Mouse (Mus musculus): ENCODE measurements around the gene Gm10490. TPM values are rescaled to one million over a fixed set of nuclear protein-coding genes. Genes with fewer than 3 reads are reported as not detected.
A peak's percentile ranks its signal among the peaks of the same experiment; 100 is the strongest.

The Gm10490 gene
- polyA plus RNA-seq, 1 experiment: not detected

GRCm38 (mm10) chrX:7928270-7928790 lies 19.0 kb downstream of the Gm10490 start, which contains the start of gene Eras:
TSS of gene Eras (minus strand) at chrX:7928607.
- WGBS: 32% methylated on average over 16 of the region's 19 CpGs

GRCm38 (mm10) chrX:7936874-7937273 lies 27.5 kb downstream of the Gm10490 start:
- DNase-seq: no peak
- WGBS: 39% methylated on average over 10 of the region's 11 CpGs
- TF ChIP-seq POLR2A (IDR thresholded peaks at IDR 0.05; ENCODE audit: borderline replicate concordance, insufficient read depth, low read length): no peak
- 0 out of 2 replicates have a peak, but pooled peaks have one; percentile 17 for TF ChIP-seq CTCF (IDR thresholded peaks at IDR 0.05; ENCODE audit: borderline replicate concordance, insufficient read depth, low read depth, low read length)
- H3K27me3 ChIP-seq (ENCODE audit: control insufficient read depth, insufficient read depth, low read length): no peaks in the 10 kb centered on the region
- H3K4me3 ChIP-seq (replicated peaks; ENCODE audit: insufficient read depth, low read depth, low read length): no peak overlapping the region
- no peak overlapping the region for H3K27ac ChIP-seq (ENCODE audit: insufficient read depth, low read length)
- no peaks in the 10 kb centered on the region for H3K4me1 ChIP-seq (ENCODE audit: control insufficient read depth, insufficient read depth, low read length)

More at GRCm38 (mm10) chrX:7928270-7928790, 19.0 kb downstream of the Gm10490 start, which contains the start of gene Eras:
- TF ChIP-seq CTCF (IDR thresholded peaks at IDR 0.05; ENCODE audit: borderline replicate concordance, insufficient read depth, low read depth, low read length) (no peak), POLR2A (IDR thresholded peaks at IDR 0.05; ENCODE audit: borderline replicate concordance, insufficient read depth, low read length) (no peak)
- no peaks in the 10 kb centered on the region for H3K27me3 ChIP-seq (ENCODE audit: control insufficient read depth, insufficient read depth, low read length)
- H3K4me3 ChIP-seq (replicated peaks; ENCODE audit: insufficient read depth, low read depth, low read length): no peak within 1 kb of the TSS
- no peaks in the 10 kb centered on the region for H3K4me1 ChIP-seq (ENCODE audit: control insufficient read depth, insufficient read depth, low read length)
- DNase-seq: no peak
- H3K27ac ChIP-seq (ENCODE audit: insufficient read depth, low read length): no peak within 1 kb of the TSS

DNA sequence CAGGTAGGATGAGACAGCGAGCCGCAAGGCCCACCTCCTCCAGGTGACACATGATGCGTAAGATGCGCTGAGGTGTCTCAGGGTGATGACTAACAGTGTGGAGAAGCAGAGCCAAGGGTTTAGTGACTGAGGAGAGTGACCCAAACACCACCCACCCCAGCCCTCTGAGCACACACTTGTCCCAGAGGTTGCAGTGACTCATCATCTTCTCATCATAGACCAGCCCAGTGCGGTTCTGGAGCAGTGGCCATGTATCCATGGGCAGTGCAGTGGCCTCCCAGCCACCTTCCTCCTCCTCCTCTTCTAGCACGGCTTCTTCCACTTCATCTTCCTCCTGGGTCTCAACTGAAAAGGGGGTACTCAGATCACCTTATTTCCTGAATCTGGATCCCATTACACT lies 28.3 kb downstream of the Gm10490 start:
- Histone ChIP-seq H3K4me3 (replicated peaks; ENCODE audit: insufficient read depth, low read depth, low read length) (no peak overlapping the region), H3K4me1 (ENCODE audit: control insufficient read depth, insufficient read depth, low read length) (no peaks in the 10 kb centered on the region), H3K27me3 (ENCODE audit: control insufficient read depth, insufficient read depth, low read length) (no peaks in the 10 kb centered on the region), H3K27ac (ENCODE audit: insufficient read depth, low read length) (no peak overlapping the region)
- no peak for DNase-seq
- TF ChIP-seq POLR2A (IDR thresholded peaks at IDR 0.05; ENCODE audit: borderline replicate concordance, insufficient read depth, low read length) (no peak), CTCF (IDR thresholded peaks at IDR 0.05; ENCODE audit: borderline replicate concordance, insufficient read depth, low read depth, low read length) (no peak)
- 95% methylated on average over 6 of the region's 6 CpGs for WGBS

DNA sequence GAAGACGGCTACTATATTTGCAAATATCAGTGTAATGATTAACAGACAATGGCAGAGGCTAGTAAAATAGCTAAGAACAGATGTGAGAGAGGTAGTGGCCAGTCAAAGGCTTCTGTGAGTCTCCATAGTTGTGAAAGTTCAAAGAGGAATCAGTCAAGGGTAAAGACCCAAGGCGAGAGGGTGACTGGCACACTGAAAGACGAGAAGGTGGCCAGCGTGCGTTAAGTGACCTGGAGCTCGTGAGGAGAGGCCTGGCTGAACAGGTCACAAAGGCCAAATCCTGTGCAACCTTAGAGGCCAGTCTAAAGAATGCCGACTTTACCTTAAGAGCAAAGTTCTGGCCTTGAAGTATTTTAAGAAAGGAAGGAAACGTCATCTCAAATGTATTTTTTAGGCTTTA lies 36.3 kb downstream of the Gm10490 start:
- WGBS: 71% methylated on average over 8 of the region's 8 CpGs
- H3K27ac ChIP-seq (ENCODE audit: insufficient read depth, low read length): no peak overlapping the region
- DNase-seq: no peak
- TF ChIP-seq POLR2A (IDR thresholded peaks at IDR 0.05; ENCODE audit: borderline replicate concordance, insufficient read depth, low read length) (no peak), CTCF (IDR thresholded peaks at IDR 0.05; ENCODE audit: borderline replicate concordance, insufficient read depth, low read depth, low read length) (no peak)
- no peaks in the 10 kb centered on the region for H3K27me3 ChIP-seq (ENCODE audit: control insufficient read depth, insufficient read depth, low read length)
- H3K4me1 ChIP-seq (ENCODE audit: control insufficient read depth, insufficient read depth, low read length): no peaks in the 10 kb centered on the region
- no peak overlapping the region for H3K4me3 ChIP-seq (replicated peaks; ENCODE audit: insufficient read depth, low read depth, low read length)

- no peaks in the 10 kb centered on the region for H3K27me3 ChIP-seq (ENCODE audit: control insufficient read depth, insufficient read depth, low read length)
- H3K27ac ChIP-seq (ENCODE audit: insufficient read depth, low read length): peak within 1 kb of the TSS; percentile 65; the same call in 1 of the 2 replicates
- DNase-seq: peak; percentile 12 to 26
- H3K4me3 ChIP-seq (replicated peaks; ENCODE audit: insufficient read depth, low read depth, low read length): peak within 1 kb of the TSS; percentile 94
- no peaks in the 10 kb centered on the region for H3K4me1 ChIP-seq (ENCODE audit: control insufficient read depth, insufficient read depth, low read length)
- TF ChIP-seq POLR2A (IDR thresholded peaks at IDR 0.05; ENCODE audit: borderline replicate concordance, insufficient read depth, low read length) (0 out of 2 replicates have a peak, but pooled peaks have one; percentile 23), CTCF (IDR thresholded peaks at IDR 0.05; ENCODE audit: borderline replicate concordance, insufficient read depth, low read depth, low read length) (no peak)
- WGBS: 8% methylated on average over 36 of the region's 37 CpGs
Measured at GRCm38 (mm10) chrX:7947108-7947899, 38.0 kb downstream of the Gm10490 start, which contains the start of gene Hdac6. TSS of gene Hdac6 (minus strand) at chrX:7947889.

DNA sequence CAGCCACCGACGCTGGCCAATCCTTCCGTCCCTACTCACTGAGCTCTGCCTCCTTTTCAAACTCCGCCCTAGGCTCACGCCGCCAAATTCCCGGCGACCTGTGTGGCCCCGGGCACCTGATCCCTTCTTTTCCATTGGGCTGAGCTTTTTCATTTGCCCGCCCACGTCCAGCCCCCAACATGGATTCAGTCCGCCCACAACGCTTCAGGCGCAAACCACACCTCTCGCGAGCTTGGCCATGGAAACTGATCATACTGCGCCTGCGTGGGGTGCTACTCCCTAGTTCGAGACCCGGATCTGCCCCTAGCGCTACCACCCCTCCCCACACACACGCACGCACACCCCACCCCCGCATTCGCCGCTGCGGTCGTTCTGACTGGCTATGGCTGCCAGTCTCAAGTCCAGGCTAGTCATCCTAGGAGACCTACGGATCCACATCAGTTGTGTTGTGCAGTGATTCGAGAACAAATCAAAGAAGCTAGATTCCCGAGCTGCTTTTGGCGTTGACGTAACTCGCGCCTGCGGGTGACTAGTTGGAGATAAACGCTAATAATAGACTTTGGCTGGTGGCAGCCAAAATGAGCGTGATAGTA lies 38.7 kb downstream of the Gm10490 start:
- 7% methylated on average over 38 of the region's 38 CpGs for WGBS
- peak overlapping the region; percentile 94 for H3K4me3 ChIP-seq (replicated peaks; ENCODE audit: insufficient read depth, low read depth, low read length)
- peak; percentile 32; the same call in 1 of the 2 replicates for TF ChIP-seq POLR2A (IDR thresholded peaks at IDR 0.05; ENCODE audit: borderline replicate concordance, insufficient read depth, low read length)
- TF ChIP-seq CTCF (IDR thresholded peaks at IDR 0.05; ENCODE audit: borderline replicate concordance, insufficient read depth, low read depth, low read length): no peak
- no peaks in the 10 kb centered on the region for H3K27me3 ChIP-seq (ENCODE audit: control insufficient read depth, insufficient read depth, low read length)
- H3K4me1 ChIP-seq (ENCODE audit: control insufficient read depth, insufficient read depth, low read length): no peaks in the 10 kb centered on the region
- DNase-seq: peak; percentile 91 to 95
- H3K27ac ChIP-seq (ENCODE audit: insufficient read depth, low read length): peak overlapping the region; percentile 65; the same call in 1 of the 2 replicates

- no peaks in the 10 kb centered on the region for H3K4me1 ChIP-seq (ENCODE audit: control insufficient read depth, insufficient read depth, low read length)
- H3K4me3 ChIP-seq (replicated peaks; ENCODE audit: insufficient read depth, low read depth, low read length): no peak overlapping the region
- TF ChIP-seq POLR2A (IDR thresholded peaks at IDR 0.05; ENCODE audit: borderline replicate concordance, insufficient read depth, low read length) (no peak), CTCF (IDR thresholded peaks at IDR 0.05; ENCODE audit: borderline replicate concordance, insufficient read depth, low read depth, low read length) (no peak)
- WGBS: 73% methylated on average over 7 of the region's 7 CpGs
- no peak overlapping the region for H3K27ac ChIP-seq (ENCODE audit: insufficient read depth, low read length)
- H3K27me3 ChIP-seq (ENCODE audit: control insufficient read depth, insufficient read depth, low read length): no peaks in the 10 kb centered on the region
- no peak for DNase-seq
Measured at GRCm38 (mm10) chrX:7950091-7950490, 40.7 kb downstream of the Gm10490 start.
